Mouse (Mus musculus) stomach, embryonic 14.5 days (tissue): ENCODE data around the gene Kcns3. TPM values are rescaled to one million over a fixed set of nuclear protein-coding genes. Genes with fewer than 3 reads are reported as not detected.

Experiments used
- ATAC-seq: fragments of 200-750 bp; cut with Nextera tagmentation; 2 replicates; pipeline ENCODE4 v1.8.0; 2017; ENCODE audit warnings: low read depth, moderate TSS enrichment; ENCODE audit not compliant: insufficient number of reproducible peaks, insufficient read depth, low FRiP score
- H3K27ac ChIP-seq: fragments of 300-500 bp; sonication (generic); 2 replicates; pipeline ENCODE4 v1.5.1; 2014; ENCODE audit warnings: mild to moderate bottlenecking, low read length, moderate library complexity, mixed read lengths
- H3K27me3 ChIP-seq: fragments of 300-500 bp; sonication (generic); 2 replicates; pipeline ENCODE4 v1.6.1; 2014; ENCODE audit warnings: low read length, control low read depth, mixed read lengths; ENCODE audit not compliant: control insufficient read depth, insufficient read depth
- H3K36me3 ChIP-seq: fragments of 300-500 bp; sonication (generic); 2 replicates; pipeline ENCODE4 v1.6.1; 2014; ENCODE audit warnings: mild to moderate bottlenecking, control low read depth, low read length, moderate library complexity, mixed read lengths; ENCODE audit not compliant: control insufficient read depth, insufficient read depth
- H3K4me1 ChIP-seq: fragments of 300-500 bp; sonication (generic); 2 replicates; pipeline ENCODE4 v1.6.1; 2014; ENCODE audit warnings: low read length, control low read depth, mixed read lengths; ENCODE audit not compliant: control insufficient read depth, insufficient read depth
- H3K4me2 ChIP-seq: fragments of 300-500 bp; sonication (generic); replicated peaks from 2 replicates; pipeline ENCODE4 v1.6.1; 2014; ENCODE audit warnings: low read depth, low read length, control low read depth
- H3K4me3 ChIP-seq: fragments of 300-500 bp; sonication (generic); 2 replicates; pipeline ENCODE4 v1.5.1; 2014; ENCODE audit warnings: low read depth, low read length, control low read depth
- H3K9ac ChIP-seq: fragments of 300-500 bp; sonication (generic); replicated peaks from 2 replicates; pipeline ENCODE4 v1.6.1; 2014; ENCODE audit warnings: low read depth, mild to moderate bottlenecking, control low read depth, low read length, moderate library complexity, mixed read lengths
- H3K9me3 ChIP-seq: fragments of 300-500 bp; sonication (generic); 2 replicates; pipeline ENCODE4 v1.6.1; 2016; ENCODE audit warnings: low read depth, low read length, control low read depth; ENCODE audit not compliant: control insufficient read depth
- WGBS: fragments of 180-500 bp; shearing (Covaris S2); extraction: QIAGEN DNeasy Blood & Tissue Kit; methylation state at CpG from one replicate; pipeline ENCODE4 v1.1.7; 2014; 5-methylcytosine and 5-hydroxymethylcytosine counted together
- polyA plus RNA-seq: library from polyadenylated mRNA; unstranded; fragments of >200 nt; fragmentation: Nextera tagmentation; extraction: Ambion mirVana; gene quantifications from 2 replicates; pipeline ENCODE4 v1.2.1, GENCODE M21; 2014

Gene Kcns3
- polyA plus RNA-seq, 1 experiment from 2014 or later, result 19.8 TPM

GRCm38 (mm10) chr12:11158670-11159069, 7.8 kb upstream of the Kcns3 start:
- Histone ChIP-seq H3K27ac (no peak overlapping the region), H3K36me3 (no peaks in the 10 kb centered on the region), H3K9me3 (no peaks in the 10 kb centered on the region), H3K9ac (no peak overlapping the region), H3K4me3 (no peak overlapping the region), H3K27me3 (no peaks in the 10 kb centered on the region), H3K4me1 (no peaks in the 10 kb centered on the region), H3K4me2 (no peak overlapping the region)
- WGBS, result 87% methylated on average over 3 of the region's 3 CpGs
- ATAC-seq, result no peak

GRCm38 (mm10) chr12:11155123-11155522, 4.3 kb upstream of the Kcns3 start:
- WGBS, result 95% methylated on average over 1 of the region's 1 CpGs
- no peaks in the 10 kb centered on the region for H3K9me3 ChIP-seq
- no peaks in the 10 kb centered on the region for H3K4me1 ChIP-seq
- no peak for ATAC-seq
- H3K4me3 ChIP-seq, result no peak overlapping the region
- H3K9ac ChIP-seq, result no peak overlapping the region
- H3K27me3 ChIP-seq, result 0 out of 2 replicates have a peak, but pooled peaks cover 3% of the 10 kb centered on the region
- H3K27ac ChIP-seq, result no peak overlapping the region
- no peak overlapping the region for H3K4me2 ChIP-seq
- H3K36me3 ChIP-seq, result no peaks in the 10 kb centered on the region

GRCm38 (mm10) chr12:11153587-11153986, 2.7 kb upstream of the Kcns3 start:
- no peaks in the 10 kb centered on the region for H3K4me1 ChIP-seq
- no peak overlapping the region for H3K9ac ChIP-seq
- H3K36me3 ChIP-seq, result no peaks in the 10 kb centered on the region
- H3K27ac ChIP-seq, result no peak overlapping the region
- 0 out of 2 replicates have a peak, but pooled peaks cover 3% of the 10 kb centered on the region for H3K27me3 ChIP-seq
- H3K4me2 ChIP-seq, result no peak overlapping the region
- no peaks in the 10 kb centered on the region for H3K9me3 ChIP-seq
- H3K4me3 ChIP-seq, result no peak overlapping the region
- no peak for ATAC-seq

- Histone ChIP-seq H3K4me3 (peak overlapping the region; percentile 64), H3K36me3 (no peaks in the 10 kb centered on the region), H3K4me2 (peak overlapping the region; percentile 96), H3K9ac (peak overlapping the region; percentile 39), H3K9me3 (no peaks in the 10 kb centered on the region), H3K27me3 (0 out of 2 replicates have a peak, but pooled peaks cover 5% of the 10 kb centered on the region), H3K27ac (peak overlapping the region; percentile 71; the same call in 1 of the 2 replicates), H3K4me1 (no peaks in the 10 kb centered on the region)
- ATAC-seq, result peak; percentile 79
- under 1% methylated on average over 53 of the region's 66 CpGs for WGBS
Observed at GRCm38 (mm10) chr12:11150192-11150935, 492 bp downstream of the Kcns3 start.

- Histone ChIP-seq H3K36me3 (no peaks in the 10 kb centered on the region), H3K27ac (peak overlapping the region; percentile 71; the same call in 1 of the 2 replicates), H3K9ac (peak overlapping the region; percentile 39), H3K4me3 (peak overlapping the region; percentile 64), H3K4me2 (peak overlapping the region; percentile 96), H3K27me3 (0 out of 2 replicates have a peak, but pooled peaks cover 5% of the 10 kb centered on the region), H3K4me1 (no peaks in the 10 kb centered on the region), H3K9me3 (no peaks in the 10 kb centered on the region)
- WGBS, result under 1% methylated on average over 41 of the region's 41 CpGs
- ATAC-seq, result peak; percentile 73; the same call in 1 of the 2 replicates
Observed at GRCm38 (mm10) chr12:11149421-11150191, 1.2 kb downstream of the Kcns3 start.

- Histone ChIP-seq H3K27ac (no peak overlapping the region), H3K27me3 (0 out of 2 replicates have a peak, but pooled peaks cover 5% of the 10 kb centered on the region), H3K9ac (peak overlapping the region; percentile 39), H3K36me3 (no peaks in the 10 kb centered on the region), H3K9me3 (no peaks in the 10 kb centered on the region), H3K4me3 (peak overlapping the region; percentile 64), H3K4me2 (peak overlapping the region; percentile 96), H3K4me1 (no peaks in the 10 kb centered on the region)
- WGBS, result 2% methylated on average over 14 of the region's 14 CpGs
- ATAC-seq, result no peak
Observed at GRCm38 (mm10) chr12:11149121-11149420, 1.8 kb downstream of the Kcns3 start.

- Histone ChIP-seq H3K27me3 (0 out of 2 replicates have a peak, but pooled peaks cover 2% of the 10 kb centered on the region), H3K27ac (no peak overlapping the region), H3K36me3 (no peaks in the 10 kb centered on the region), H3K4me2 (no peak overlapping the region), H3K4me3 (no peak overlapping the region), H3K4me1 (no peaks in the 10 kb centered on the region), H3K9me3 (no peaks in the 10 kb centered on the region), H3K9ac (no peak overlapping the region)
- ATAC-seq, result no peak
- 74% methylated on average over 1 of the region's 1 CpGs for WGBS
Observed at GRCm38 (mm10) chr12:11144894-11145293, 6.0 kb downstream of the Kcns3 start.

GRCm38 (mm10) chr12:11132418-11132817, 18.4 kb downstream of the Kcns3 start:
- no peak for ATAC-seq
- H3K9ac ChIP-seq, result no peak overlapping the region
- no peaks in the 10 kb centered on the region for H3K36me3 ChIP-seq
- H3K27ac ChIP-seq, result no peak overlapping the region
- no peak overlapping the region for H3K4me2 ChIP-seq
- H3K4me1 ChIP-seq, result no peaks in the 10 kb centered on the region
- H3K27me3 ChIP-seq, result no peaks in the 10 kb centered on the region
- H3K4me3 ChIP-seq, result no peak overlapping the region
- H3K9me3 ChIP-seq, result no peaks in the 10 kb centered on the region
